Mouse (Mus musculus) spleen, postnatal 36 days (tissue): Measurements from ENCODE around the gene Tmed6.
"Not testable (repeated sequence)": the region's sequence is repeated elsewhere in the genome, so short reads cannot be mapped to it uniquely, and the experiment has no call there.

ENCODE experiments used
- DNase-seq, 2 experiments: peaks; one replicate each; pipeline ENCODE4 v3.0.0; 2022; ENCODE audit warnings: low spot score in 2 of 2, mixed read lengths in 1 of 2

The Tmed6 gene

DNA sequence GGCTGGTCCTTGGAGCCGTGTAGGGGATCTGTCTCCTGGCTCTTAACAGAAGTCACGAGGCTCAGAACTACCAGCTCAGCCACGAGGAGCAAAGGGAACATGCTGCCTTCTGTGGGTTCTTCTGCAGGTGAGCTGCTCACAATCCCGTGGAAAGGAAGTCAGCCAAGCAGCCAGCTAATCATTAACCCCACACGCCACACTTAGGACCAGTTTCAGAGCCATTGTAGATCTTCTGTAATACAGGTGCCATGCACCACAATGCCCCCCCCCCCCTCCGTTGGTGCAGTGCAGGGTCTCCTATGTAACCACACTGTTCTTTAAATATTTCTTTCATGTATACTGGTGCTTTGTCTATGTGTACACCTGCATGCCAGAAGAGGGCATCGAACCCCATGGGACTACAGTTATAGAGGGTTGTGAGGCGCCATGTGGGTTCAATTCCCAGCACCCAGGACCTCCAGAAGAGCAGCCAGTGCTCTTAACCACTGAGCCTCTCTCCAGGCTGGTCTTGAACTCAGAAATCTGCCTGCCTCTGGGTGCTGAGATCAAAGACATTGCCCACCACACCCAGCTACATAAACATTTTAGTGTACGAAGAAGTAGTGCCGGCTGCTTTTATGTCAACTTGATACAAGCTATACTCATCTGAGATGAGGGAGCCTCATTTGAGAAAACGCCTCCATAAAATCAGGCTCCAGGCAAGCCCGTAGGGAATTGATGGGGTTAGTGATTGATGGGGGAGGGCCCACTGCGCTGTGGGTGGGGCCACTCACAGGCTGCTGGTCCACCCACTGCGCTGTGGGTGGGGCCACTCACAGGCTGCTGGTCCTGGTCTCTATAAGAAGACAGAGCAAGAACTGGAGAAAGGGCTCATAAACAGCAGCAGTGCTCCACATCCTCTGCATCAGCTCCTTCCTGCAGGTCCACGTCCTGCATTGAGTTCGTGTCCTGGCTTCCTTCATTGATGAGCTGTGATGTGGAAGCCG is at the start of gene Tmed6:
Gene Tmed6 (minus strand): TSS at position 134 of the 986 bp plus-strand sequence.
- peak; percentile 36 to 46 for DNase-seq

DNA sequence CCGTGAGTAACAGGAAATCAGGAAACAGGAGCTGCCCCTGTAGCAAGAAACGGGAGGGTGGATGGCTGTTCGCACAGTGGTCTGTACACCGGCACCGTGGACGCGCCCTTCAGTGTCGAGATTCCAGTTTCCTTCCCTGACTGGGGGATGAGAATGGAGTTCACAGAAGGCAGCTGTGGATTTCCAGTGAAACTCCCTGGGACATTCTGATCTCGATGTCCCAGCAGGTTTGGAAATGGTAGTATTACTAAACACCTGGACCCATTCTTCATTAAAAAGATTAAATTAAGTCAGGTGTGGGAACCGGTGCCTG is 49.5 kb upstream of the Tmed6 start:
- no peak for DNase-seq

DNA sequence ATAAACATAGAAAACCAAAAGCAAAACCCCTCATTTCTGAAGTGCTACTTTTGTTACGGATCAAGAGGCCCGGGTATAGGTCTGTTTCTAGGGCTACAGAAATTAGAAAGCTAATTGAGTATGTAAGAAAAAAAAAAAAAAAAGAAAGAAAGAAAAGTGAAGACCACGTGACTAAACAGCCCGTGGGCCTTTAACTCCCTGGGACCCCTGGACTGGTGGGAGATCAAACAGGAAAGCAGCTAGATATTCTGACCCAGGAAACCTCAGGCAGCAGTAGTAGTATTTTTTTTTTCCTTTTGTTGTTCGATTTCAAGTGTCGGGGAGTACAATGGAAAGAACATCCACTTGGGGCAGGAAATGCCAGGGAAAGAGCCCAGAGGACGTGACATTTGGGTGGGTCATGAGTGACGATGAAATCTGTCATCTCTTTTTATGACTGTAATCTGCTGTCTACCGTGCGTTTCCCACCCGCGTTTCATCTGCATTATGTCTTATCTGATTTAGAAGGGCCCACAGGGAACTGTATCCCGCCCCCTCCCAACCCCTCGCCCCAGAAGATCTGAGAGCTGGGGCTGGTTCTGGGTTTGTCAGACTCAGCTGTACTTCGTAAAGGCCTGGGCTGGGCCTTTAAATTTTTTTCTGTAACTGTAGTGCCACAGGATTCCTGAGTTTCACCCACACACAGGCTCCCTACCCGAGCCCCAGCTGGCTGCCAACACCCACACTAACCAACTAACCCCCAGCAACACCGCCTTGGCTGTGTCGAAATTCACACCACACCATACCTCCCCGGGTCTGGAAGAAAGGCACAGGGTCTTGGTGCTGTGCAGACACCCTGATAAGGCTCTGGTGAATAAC is 48.9 kb upstream of the Tmed6 start:
- no peak for DNase-seq

DNA sequence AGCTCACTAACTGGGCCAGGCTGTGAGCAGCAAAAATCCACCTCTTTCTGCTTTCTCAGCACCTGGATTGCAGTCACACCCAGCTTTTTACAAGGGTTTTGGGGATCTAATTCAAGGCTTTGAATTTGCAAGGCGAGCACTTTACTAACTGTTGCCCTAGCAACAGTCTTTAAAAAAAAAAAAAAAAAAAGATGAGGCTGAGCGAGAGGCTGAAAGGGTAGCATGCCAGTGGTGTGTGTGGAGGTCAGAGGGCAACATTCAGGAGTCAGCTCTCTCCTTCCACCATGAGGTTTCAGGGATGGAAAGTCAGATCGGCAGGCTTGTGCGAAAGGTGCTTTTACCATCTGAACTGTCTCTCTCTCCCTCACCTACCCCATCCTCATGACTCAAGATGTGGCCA is 47.8 kb upstream of the Tmed6 start:
- no peak for DNase-seq

DNA sequence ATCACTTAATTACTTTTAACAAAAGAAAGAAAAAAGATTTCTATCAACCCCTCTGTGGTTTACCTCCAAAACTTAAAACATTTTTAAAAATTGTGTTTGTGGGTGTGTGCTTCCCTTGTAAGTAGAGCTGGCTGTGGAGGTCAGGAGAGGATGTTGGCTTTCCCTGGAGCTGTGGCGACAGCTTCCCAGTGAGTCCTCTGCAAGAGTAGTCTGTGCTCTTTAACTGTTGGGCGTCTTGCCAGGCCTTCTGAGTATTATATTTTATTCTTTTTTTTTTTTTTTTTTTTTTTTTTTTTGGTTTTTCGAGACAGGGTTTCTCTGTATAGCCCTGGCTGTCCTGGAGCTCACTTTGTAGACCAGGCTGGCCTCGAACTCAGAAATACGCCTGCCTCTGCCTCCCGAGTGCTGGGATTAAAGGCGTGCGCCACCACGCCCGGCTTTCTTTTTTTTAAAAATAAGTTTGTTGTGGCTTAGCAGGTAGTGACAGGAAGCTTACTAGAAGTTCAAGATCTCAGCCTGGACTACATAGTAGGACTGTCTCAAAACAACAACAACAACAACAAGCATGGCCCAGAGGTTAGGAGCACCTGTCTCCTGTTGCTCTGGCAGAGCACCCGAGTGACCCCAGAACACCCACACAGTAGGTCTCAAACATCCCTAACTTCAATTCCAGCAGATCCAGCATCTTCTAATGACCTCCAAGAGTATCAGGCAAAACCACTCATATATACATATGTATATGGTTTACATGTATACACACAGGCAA is 46.1 kb upstream of the Tmed6 start:
- no peak for DNase-seq

DNA sequence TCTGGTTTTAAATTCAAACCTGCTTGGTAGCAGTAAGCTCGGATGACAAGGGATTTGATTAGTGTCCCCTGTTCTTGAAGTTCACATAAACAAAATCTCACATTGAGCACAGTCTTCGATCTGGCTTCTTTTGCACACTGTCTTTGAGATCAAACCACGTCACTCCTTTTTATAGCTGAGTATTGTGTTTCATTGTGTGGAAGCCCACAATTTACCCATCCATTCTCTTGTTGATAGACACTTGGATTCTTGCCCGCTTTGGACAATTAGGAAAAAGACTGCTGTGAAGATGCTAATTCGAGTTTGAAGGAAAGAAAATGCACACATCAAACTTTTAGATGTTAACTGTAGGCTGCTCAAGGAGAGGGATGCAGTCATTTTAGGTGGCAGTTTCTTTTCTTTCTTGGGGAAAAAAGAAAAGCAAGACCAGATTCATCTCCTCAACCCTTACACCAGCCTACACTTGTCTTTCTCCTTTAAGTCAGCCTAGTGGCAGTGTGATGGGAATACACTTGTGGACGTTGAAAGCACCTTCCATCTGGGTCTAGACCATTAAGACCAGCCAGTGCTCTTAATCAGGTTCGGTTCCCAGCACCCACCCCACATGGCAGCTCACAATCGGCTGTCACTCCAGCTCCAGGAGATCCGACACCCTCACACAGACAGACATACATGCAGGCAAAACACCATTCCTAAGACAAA is 45.3 kb upstream of the Tmed6 start:
- no peak for DNase-seq

GRCm38 (mm10) chr8:107109816-107110435 is 44.5 kb upstream of the Tmed6 start:
- no peak for DNase-seq

DNA sequence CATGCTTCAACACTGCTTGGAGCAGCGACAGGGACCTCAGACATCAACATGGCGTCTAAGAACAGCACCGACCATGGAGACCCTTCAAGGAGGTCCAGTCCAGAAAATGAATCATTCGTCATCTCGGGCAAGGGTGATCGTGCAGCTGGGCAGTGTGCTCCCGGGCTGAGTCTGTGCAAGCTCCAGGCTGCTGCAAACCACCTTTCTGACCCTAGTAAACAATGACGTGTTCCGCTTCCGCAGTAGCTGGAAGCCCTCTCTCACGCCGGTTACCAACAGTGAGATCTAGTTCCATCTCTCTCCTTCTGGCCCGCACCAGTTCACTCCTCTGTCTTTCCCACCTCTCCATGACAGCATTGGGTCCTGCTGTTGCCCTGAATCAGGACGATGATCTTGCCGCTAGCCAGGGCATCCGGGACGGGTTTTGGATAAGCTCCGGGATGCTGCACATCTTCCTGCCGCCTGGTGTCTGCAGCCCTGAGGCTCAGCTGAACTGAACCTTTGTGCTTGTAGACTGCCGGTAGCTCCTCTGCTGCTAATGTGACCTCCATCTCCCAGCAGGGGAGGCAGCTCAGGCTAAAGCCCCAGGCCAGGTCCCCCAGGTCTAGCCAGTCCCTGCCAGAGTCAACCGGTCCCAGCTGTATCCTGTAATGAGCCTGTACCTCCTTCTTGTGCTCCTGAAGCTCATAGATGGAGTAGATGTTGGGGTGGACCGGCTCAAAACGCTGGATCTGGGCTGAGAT is 43.7 kb upstream of the Tmed6 start:
- no peak for DNase-seq

- not testable (repeated sequence) for DNase-seq
These were observed 42.6 kb upstream of the Tmed6 start for GRCm38 (mm10) chr8:107108089-107108488.

- DNase-seq = peak; percentile 38 to 48
These were observed 39.1 kb upstream of the Tmed6 start for GRCm38 (mm10) chr8:107104547-107104946.

GRCm38 (mm10) chr8:107100635-107101034 is 35.2 kb upstream of the Tmed6 start:
- DNase-seq = no peak

- peak; percentile 92 to 93 for DNase-seq
These were observed 31.1 kb upstream of the Tmed6 start, which contains the start of gene Terf2 for GRCm38 (mm10) chr8:107096366-107097036. TSS of gene Terf2 (minus strand) at chr8:107096547.

DNA sequence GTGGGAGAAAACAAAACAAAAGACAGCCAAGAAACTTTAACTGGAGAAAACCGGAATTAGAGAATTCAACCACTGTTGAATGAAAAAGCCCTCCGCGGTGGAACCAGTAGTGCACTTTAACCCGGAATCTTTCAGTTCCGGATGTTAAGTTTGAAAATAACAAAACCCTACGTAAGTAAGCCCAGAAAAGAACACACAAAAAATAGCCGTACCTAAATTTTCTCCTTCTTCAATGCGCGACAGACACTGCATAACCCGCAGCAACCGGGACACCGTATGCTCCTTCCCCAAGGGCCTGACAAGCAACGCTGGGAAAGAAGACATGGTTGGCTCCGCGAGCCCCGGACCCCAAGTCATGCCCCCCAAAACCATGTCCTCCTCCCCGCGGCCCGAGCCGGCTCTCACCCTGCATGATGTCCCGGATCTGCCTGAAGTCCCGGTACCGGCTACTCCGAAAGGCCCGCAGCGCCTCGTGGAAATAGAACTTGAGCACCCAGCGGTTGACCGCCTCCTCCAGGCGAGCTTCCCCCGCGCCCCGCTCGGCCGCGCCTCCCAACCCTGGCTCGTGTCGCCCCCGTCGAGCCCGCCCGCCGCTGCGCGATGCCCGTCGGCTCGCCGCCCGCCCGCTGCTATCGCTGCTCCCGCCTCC is 30.4 kb upstream of the Tmed6 start:
- no peak for DNase-seq

GRCm38 (mm10) chr8:107090531-107090930 is 25.1 kb upstream of the Tmed6 start:
- no peak for DNase-seq

GRCm38 (mm10) chr8:107088526-107089063 is 23.2 kb upstream of the Tmed6 start:
- no peak for DNase-seq

DNA sequence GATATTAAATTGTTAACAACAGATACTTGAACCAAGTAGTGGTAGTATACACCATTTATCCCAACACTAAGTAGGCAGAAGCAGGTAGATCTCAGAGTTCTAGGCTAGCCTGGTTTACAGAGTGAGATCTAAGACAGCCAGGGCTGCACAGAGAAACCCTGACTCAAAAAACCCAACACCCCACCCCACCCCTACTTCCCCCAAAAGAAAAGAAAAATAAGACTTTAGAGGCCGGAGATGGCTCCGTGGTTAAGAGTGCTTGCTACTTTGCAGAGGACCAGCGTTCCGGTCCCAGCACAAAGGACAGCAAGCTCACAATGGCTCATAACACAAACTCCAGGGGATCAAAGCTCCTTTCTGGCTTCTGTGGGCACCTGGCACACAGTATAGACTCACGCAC is 20.6 kb upstream of the Tmed6 start:
- DNase-seq = no peak

DNA sequence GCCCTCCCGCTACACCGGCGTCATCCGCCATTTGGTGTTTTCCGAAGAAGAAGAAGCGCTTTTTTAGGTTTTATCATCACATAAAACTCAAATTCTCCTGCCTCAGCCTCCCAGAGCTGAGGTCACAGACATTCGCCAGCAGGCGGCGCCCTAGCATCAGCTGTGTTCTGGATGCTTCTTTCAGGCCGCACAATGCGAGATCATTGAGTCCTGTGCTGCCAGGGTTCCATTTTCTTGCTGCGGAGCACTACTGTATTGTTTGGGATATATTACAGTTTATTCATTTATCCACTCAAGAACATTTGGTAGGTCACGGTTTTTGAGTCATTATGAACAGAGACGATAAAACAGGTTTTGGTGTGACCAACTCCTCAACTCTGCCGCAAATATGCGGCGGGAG is 19.9 kb upstream of the Tmed6 start:
- DNase-seq = no peak

DNA sequence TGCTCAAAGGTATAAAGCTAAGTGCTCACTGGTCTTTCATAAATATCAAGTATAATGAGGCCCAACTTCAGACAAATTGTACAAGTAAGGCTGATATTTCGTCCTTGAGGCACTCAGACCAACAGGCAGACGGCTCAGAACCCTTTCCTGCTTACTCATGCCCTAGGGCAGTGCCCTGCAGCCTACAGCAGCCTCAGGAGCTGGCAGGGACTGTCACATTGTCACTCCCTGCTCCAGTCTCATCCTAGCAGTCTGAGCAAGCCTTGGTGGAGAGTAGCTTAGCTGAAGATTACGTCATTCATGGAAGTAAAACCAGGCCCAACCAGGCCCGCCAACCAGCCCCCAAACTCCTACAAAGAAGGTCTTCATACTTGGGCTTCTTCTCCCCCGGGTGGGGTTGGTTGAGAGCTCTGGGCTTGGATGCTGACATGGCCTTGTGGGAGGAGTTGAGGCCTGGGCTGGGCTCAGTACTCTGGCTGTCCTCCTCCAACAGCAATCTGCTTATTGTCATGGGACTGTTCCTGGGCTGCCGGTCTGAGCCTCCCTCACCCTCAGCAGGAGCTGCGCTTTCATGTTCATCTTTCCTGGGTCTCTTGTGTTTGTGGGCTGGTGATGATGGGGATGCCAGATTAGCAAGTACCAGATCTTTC is 10.9 kb upstream of the Tmed6 start:
- DNase-seq = no peak
